11 mouse cellular contexts compared by ENCODE assay signal in genomic region chr6:129233366-129233954, GRCm38 (mm10). TPM values are rescaled to one million over a fixed set of nuclear protein-coding genes. Genes with fewer than 3 reads are reported as not detected.
DNase-seq lines count a peak whose midpoint lies in the region; ATAC-seq and TF ChIP-seq lines count a peak whose summit lies in the region.
"Had no signal": no experiment of that assay in that cellular context is flagged by ENCODE, and none has a peak within 500 bp of the region (broad histone marks: within the 10 kb centered on the region; RNA-seq: fewer than 3 reads in every experiment).

No protein-coding gene starts in this region.

- peaks cover 30% of the 10 kb centered on the region; the same call in 1 of the 2 replicates for H3K79me2 ChIP-seq in macrophage (ENCODE audit: inconsistent target)

- WGBS in lung, embryonic 15.5 days: 79% methylated on average over 6 of the region's 6 CpGs
- WGBS in lung, adult 2 months: 54% methylated on average over 6 of the region's 6 CpGs
- 14% methylated on average over 6 of the region's 6 CpGs for WGBS in macrophage (ENCODE audit: missing documents)
- 89% methylated on average over 6 of the region's 6 CpGs for WGBS in forebrain, embryonic 13.5 days

- peak overlapping the region; percentile 95 for H3K27ac ChIP-seq in gastrocnemius, adult 2 months
- H3K27ac ChIP-seq in lung, embryonic 15.5 days: peak overlapping the region; percentile 84
- H3K27ac ChIP-seq in brown adipose tissue, adult 24 weeks (replicated peaks; ENCODE audit: low read depth, low read length): peak overlapping the region; percentile 96
- peak overlapping the region; percentile 100 for H3K27ac ChIP-seq in macrophage
- H3K27ac ChIP-seq in forebrain, embryonic 13.5 days: no peak overlapping the region
- H3K27ac ChIP-seq: forebrain, embryonic 15.5 days had no signal

- no peak overlapping the region for H3K4me2 ChIP-seq in lung, embryonic 15.5 days
- no peak overlapping the region for H3K4me2 ChIP-seq in forebrain, embryonic 13.5 days
- H3K4me2 ChIP-seq: forebrain, embryonic 15.5 days had no signal

- intact Hi-C loops in gastrocnemius, adult 2 months (cut with DNase I): no loop called here
- intact Hi-C loops in gastrocnemius, postnatal 36 days (cut with DNase I): loop anchor here (10.0 kb wide), 1 partner anchor 469 kb away; no protein-coding TSS in a partner anchor

- H3K36me3 ChIP-seq in lung, embryonic 15.5 days: no peaks in the 10 kb centered on the region
- H3K36me3 ChIP-seq in macrophage (ENCODE audit: inconsistent target): no peaks in the 10 kb centered on the region
- no peaks in the 10 kb centered on the region for H3K36me3 ChIP-seq in forebrain, embryonic 13.5 days (ENCODE audit: poor library complexity, severe bottlenecking)
- H3K36me3 ChIP-seq: forebrain, embryonic 15.5 days had no signal

- no peak for DNase-seq in gastrocnemius, adult 2 months
- no peak for DNase-seq in gastrocnemius, postnatal 36 days
- no peak for DNase-seq in lung, adult 2 months
- DNase-seq in layer of hippocampus, adult 9-11 months: no peak
- DNase-seq: kidney, adult 18-20 months had no signal

- no peak for ATAC-seq in lung, embryonic 15.5 days (ENCODE audit: borderline replicate concordance, extremely low read depth, low FRiP score, low TSS enrichment)
- no peak for ATAC-seq in forebrain, embryonic 13.5 days
- ATAC-seq: forebrain, embryonic 15.5 days had no signal

- peaks cover 47% of the 10 kb centered on the region for H3K4me1 ChIP-seq in lung, embryonic 15.5 days
- peaks cover 62% of the 10 kb centered on the region for H3K4me1 ChIP-seq in lung, adult 2 months (ENCODE audit: control insufficient read depth, insufficient read depth, low read length)
- peaks cover 40% of the 10 kb centered on the region for H3K4me1 ChIP-seq in brown adipose tissue, adult 24 weeks (ENCODE audit: control insufficient read depth, insufficient read depth, insufficient read length, low read length)
- peaks cover 6% of the 10 kb centered on the region; the same call in 1 of the 2 replicates for H3K4me1 ChIP-seq in forebrain, embryonic 13.5 days

- TF ChIP-seq POLR2A in lung, adult 2 months (IDR thresholded peaks at IDR 0.05; ENCODE audit: borderline replicate concordance, extremely low read depth, low read depth, low read length): no peak

- TF ChIP-seq CTCF in gastrocnemius, adult 2 months (IDR thresholded peaks at IDR 0.05): no peak
- no peak for TF ChIP-seq CTCF in lung, adult 2 months (IDR thresholded peaks at IDR 0.05; ENCODE audit: insufficient read depth, low read length)

- no peaks in the 10 kb centered on the region for H3K27me3 ChIP-seq in lung, embryonic 15.5 days
- no peaks in the 10 kb centered on the region for H3K27me3 ChIP-seq in forebrain, embryonic 13.5 days
- H3K27me3 ChIP-seq: forebrain, embryonic 15.5 days had no signal

- peak overlapping the region; percentile 59 for H3K4me3 ChIP-seq in gastrocnemius, adult 2 months
- H3K4me3 ChIP-seq in lung, embryonic 15.5 days: no peak overlapping the region
- H3K4me3 ChIP-seq in lung, adult 2 months (replicated peaks; ENCODE audit: extremely low read depth, low read depth, low read length): no peak overlapping the region
- H3K4me3 ChIP-seq in brown adipose tissue, adult 24 weeks (ENCODE audit: insufficient read depth, low read depth, low read length): no peak overlapping the region
- H3K4me3 ChIP-seq in macrophage (ENCODE audit: inconsistent target): no peak overlapping the region
- no peak overlapping the region for H3K4me3 ChIP-seq in forebrain, embryonic 13.5 days
- H3K4me3 ChIP-seq: forebrain, embryonic 15.5 days had no signal

- H3K9ac ChIP-seq in lung, embryonic 15.5 days: no peak overlapping the region
- H3K9ac ChIP-seq in forebrain, embryonic 13.5 days: no peak overlapping the region
- H3K9ac ChIP-seq: forebrain, embryonic 15.5 days had no signal

- no peaks in the 10 kb centered on the region for H3K9me3 ChIP-seq in lung, embryonic 15.5 days
- no peaks in the 10 kb centered on the region for H3K9me3 ChIP-seq in forebrain, embryonic 13.5 days (replicated peaks)
- H3K9me3 ChIP-seq: forebrain, embryonic 15.5 days had no signal

RNA-seq across cellular contexts. Expression of gene Cd69, which starts 41.8 kb away (rescaled TPM):
- not detected for total RNA-seq in gastrocnemius, adult 2 months (2021)
- under 1 TPM in 1 of 2 experiments, not detected in 1; 0.31 TPM for total RNA-seq in gastrocnemius, postnatal 36 days (2021)
- 0.15 and 0.39 TPM in 2 replicates for polyA plus RNA-seq in lung, embryonic 15.5 days (2015; fragmentation: Nextera tagmentation; extraction: Ambion mirVana)
- polyA plus RNA-seq in lung, adult 2 months (2012; rRNA removed): 0.54 and 1.3 TPM in 2 replicates
- not detected in 2 replicates for polyA plus RNA-seq in brown adipose tissue, adult 24 weeks (2012; ENCODE audit: insufficient read depth, insufficient read length, missing spikeins)
- total RNA-seq in macrophage (2018; cell fraction: chromatin; rRNA removed): 100 to 1,000 TPM in 2 of 26 experiments, 10 to 100 TPM in 21, 1 to 10 TPM in 3; 1.2 to 161 (median 29.2) TPM
- total RNA-seq in macrophage (2018; cell fraction: cytosol; rRNA removed): 100 to 1,000 TPM in 7 of 26 experiments, 10 to 100 TPM in 15, 1 to 10 TPM in 4; 2.5 to 178 (median 41.6) TPM
- total RNA-seq in macrophage (2018; cell fraction: nucleus; rRNA removed): 100 to 1,000 TPM in 11 of 26 experiments, 10 to 100 TPM in 13, 1 to 10 TPM in 2; 3.7 to 210 (median 74.5) TPM
- 2.4 to 12.8 TPM (median 4.1 TPM) in 3 replicates for polyA plus RNA-seq in macrophage (2018)
- not detected in 2 replicates for polyA plus RNA-seq in forebrain, embryonic 13.5 days (2015; fragmentation: Nextera tagmentation; extraction: Ambion mirVana)
- total RNA-seq: left cerebral cortex, adult 8-10 months had no signal
- polyA plus RNA-seq: forebrain, embryonic 15.5 days had no signal

RNA-seq across cellular contexts. Expression of gene Clec2d, which starts 53.0 kb away (rescaled TPM):
- 100 to 1,000 TPM in 1 of 2 experiments, 10 to 100 TPM in 1; 73.7 to 109 TPM for total RNA-seq in gastrocnemius, adult 2 months (2021)
- total RNA-seq in gastrocnemius, postnatal 36 days (2021): 10 to 100 TPM; 59.3 to 69.5 TPM
- 1.2 and 1.5 TPM in 2 replicates for polyA plus RNA-seq in lung, embryonic 15.5 days (2015; fragmentation: Nextera tagmentation; extraction: Ambion mirVana)
- 103 and 250 TPM in 2 replicates for polyA plus RNA-seq in lung, adult 2 months (2012; rRNA removed)
- polyA plus RNA-seq in brown adipose tissue, adult 24 weeks (2012; ENCODE audit: insufficient read depth, insufficient read length, missing spikeins): 58.5 and 127 TPM in 2 replicates
- total RNA-seq in macrophage (2018; cell fraction: chromatin; rRNA removed): 1,000 to 10,000 TPM in 14 of 26 experiments, 100 to 1,000 TPM in 12; 684 to 1,927 (median 1,016) TPM
- 100 to 1,000 TPM; 130 to 310 (median 205) TPM for total RNA-seq in macrophage (2018; cell fraction: cytosol; rRNA removed)
- 1,000 to 10,000 TPM in 24 of 26 experiments, 100 to 1,000 TPM in 2; 867 to 2,363 (median 1,262) TPM for total RNA-seq in macrophage (2018; cell fraction: nucleus; rRNA removed)
- 120 to 201 TPM (median 122 TPM) in 3 replicates for polyA plus RNA-seq in macrophage (2018)
- not detected in 2 replicates for polyA plus RNA-seq in forebrain, embryonic 13.5 days (2015; fragmentation: Nextera tagmentation; extraction: Ambion mirVana)

Comparison
In these comparisons a context has a peak if more than half of its experiments do, and no peak if none do; other contexts are left out.
1. RNA of gene Clec2d, which starts 53.0 kb away (polyA plus RNA-seq): 103 to 250 TPM in lung, adult 2 months, 120 to 201 TPM in macrophage and 58.5 to 127 TPM in brown adipose tissue, adult 24 weeks; 1.2 to 1.5 TPM in lung, embryonic 15.5 days and not detected in forebrain, embryonic 13.5 days; every median in the first group is over 10 times any median in the second.